Mouse (Mus musculus) G1E (cell line): ENCODE data around the gene Casr.

ENCODE experiments used
- CTCF ChIP-seq: IDR thresholded peaks from 2 replicates; pipeline ENCODE4 v1.5.1; 2012; ENCODE audit warnings: low read depth, low read length, inconsistent platforms, mixed read lengths
- GATA1 ChIP-seq: IDR thresholded peaks from 2 replicates; pipeline ENCODE4 v1.6.1; 2012; ENCODE audit warnings: borderline replicate concordance, low read length, inconsistent platforms, mixed read lengths
- POLR2AphosphoS5 ChIP-seq: IDR thresholded peaks from 2 replicates; pipeline ENCODE4 v1.6.1; 2012; ENCODE audit warnings: low read depth, low read length, inconsistent platforms; ENCODE audit not compliant: insufficient replicate concordance

GRCm38 (mm10) chr16:36602632-36603031 is 40.7 kb upstream of the Casr start:
- TF ChIP-seq CTCF (no peak), GATA1 (no peak), POLR2AphosphoS5 (no peak)
